Mouse (Mus musculus): Measurements from ENCODE around the gene Nlrp9b. TPM values are rescaled to one million over a fixed set of nuclear protein-coding genes. Genes with fewer than 3 reads are reported as not detected.

Nlrp9b gene
- 0.39 TPM for polyA plus RNA-seq (2015; fragmentation: Illumina TruSeq; extraction: RNeasy Lipid Tissue Mini Kit (QIAGEN cat#74804); ENCODE audit: insufficient read depth, low read depth, low replicate concordance)

DNA sequence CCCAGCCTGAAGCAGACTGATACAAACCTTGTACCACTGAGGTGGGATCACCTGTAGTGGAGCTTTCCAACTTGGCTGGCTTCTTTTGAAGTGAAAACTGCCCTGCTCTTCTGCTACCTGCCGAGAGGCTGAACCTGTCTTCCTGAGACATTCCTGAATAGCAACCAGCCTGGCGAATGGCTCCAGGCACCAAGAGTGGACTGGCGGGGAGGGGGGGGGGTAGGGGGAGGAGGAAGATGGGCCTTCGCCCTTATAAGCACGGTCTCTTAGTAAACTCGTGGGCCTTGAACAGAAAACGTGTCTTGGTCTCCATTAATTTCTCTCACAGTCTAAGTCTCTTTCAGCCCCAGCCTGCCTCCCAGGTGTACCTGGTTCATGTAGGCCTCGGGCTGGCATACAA lies at the start of gene Nlrp9b:
Gene Nlrp9b (plus strand): TSS at position 301 of the 400 bp plus-strand sequence.

DNA sequence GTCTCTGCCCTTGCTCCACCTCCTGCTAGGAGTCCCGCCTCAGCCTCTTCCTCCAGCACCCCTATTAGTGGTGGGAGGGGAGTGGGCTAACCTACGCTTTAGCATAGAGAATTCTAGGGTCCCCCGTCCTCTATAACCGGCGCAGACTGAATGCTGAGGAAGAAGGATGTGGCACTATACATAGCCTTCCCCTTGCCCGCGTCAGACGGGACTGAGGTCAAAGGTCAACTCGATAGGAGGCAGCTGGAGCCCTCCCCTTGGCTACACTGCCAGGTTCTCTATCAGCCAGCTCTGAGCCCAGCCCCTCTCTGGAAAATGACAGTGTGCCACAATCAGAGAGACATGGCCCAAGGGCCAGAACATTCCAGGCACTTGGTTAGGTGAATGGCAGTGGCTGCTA lies 40.7 kb upstream of the Nlrp9b start, which contains the start of gene Igsf23:
Gene Igsf23 (minus strand): TSS at position 168 of the 400 bp plus-strand sequence.

GRCm38 (mm10) chr7:19964985-19965579 lies 26.2 kb upstream of the Nlrp9b start, which contains the start of gene Ceacam20:
Ceacam20 (plus strand) TSS chr7:19965412.

GRCm38 (mm10) chr7:20099380-20099779 lies 108.1 kb downstream of the Nlrp9b start, which contains the start of gene Vmn1r91:
Vmn1r91 (plus strand) TSS chr7:20099680.

GRCm38 (mm10) chr7:20122479-20122878 lies 131.2 kb downstream of the Nlrp9b start, which contains the start of gene Gm16442:
Gm16442 (minus strand) TSS chr7:20122579.

Other genes starting within 250 kb of the Nlrp9b start
- 7.7 TPM for gene Nectin2, start 241.0 kb upstream of the Nlrp9b start, polyA plus RNA-seq (2015; fragmentation: Illumina TruSeq; extraction: RNeasy Lipid Tissue Mini Kit (QIAGEN cat#74804); ENCODE audit: insufficient read depth, low read depth, low replicate concordance)
- gene Bcam, start 220.4 kb upstream of the Nlrp9b start, polyA plus RNA-seq (2015; fragmentation: Illumina TruSeq; extraction: RNeasy Lipid Tissue Mini Kit (QIAGEN cat#74804); ENCODE audit: insufficient read depth, low read depth, low replicate concordance): 37.8 TPM
- gene Cblc, start 194.7 kb upstream of the Nlrp9b start, polyA plus RNA-seq (2015; fragmentation: Illumina TruSeq; extraction: RNeasy Lipid Tissue Mini Kit (QIAGEN cat#74804); ENCODE audit: insufficient read depth, low read depth, low replicate concordance): 4.5 TPM
- 11.1 TPM for gene Bcl3, start 168.7 kb upstream of the Nlrp9b start, polyA plus RNA-seq (2015; fragmentation: Illumina TruSeq; extraction: RNeasy Lipid Tissue Mini Kit (QIAGEN cat#74804); ENCODE audit: insufficient read depth, low read depth, low replicate concordance)
- not detected for gene Gm19345, start 139.5 kb upstream of the Nlrp9b start, polyA plus RNA-seq (2015; fragmentation: Illumina TruSeq; extraction: RNeasy Lipid Tissue Mini Kit (QIAGEN cat#74804); ENCODE audit: insufficient read depth, low read depth, low replicate concordance)
- not detected for gene Ceacam16, start 130.2 kb upstream of the Nlrp9b start, polyA plus RNA-seq (2015; fragmentation: Illumina TruSeq; extraction: RNeasy Lipid Tissue Mini Kit (QIAGEN cat#74804); ENCODE audit: insufficient read depth, low read depth, low replicate concordance)
- gene Ceacam19, start 103.5 kb upstream of the Nlrp9b start, polyA plus RNA-seq (2015; fragmentation: Illumina TruSeq; extraction: RNeasy Lipid Tissue Mini Kit (QIAGEN cat#74804); ENCODE audit: insufficient read depth, low read depth, low replicate concordance): not detected
- 5.6 TPM for gene Pvr, start 70.3 kb upstream of the Nlrp9b start, polyA plus RNA-seq (2015; fragmentation: Illumina TruSeq; extraction: RNeasy Lipid Tissue Mini Kit (QIAGEN cat#74804); ENCODE audit: insufficient read depth, low read depth, low replicate concordance)
- gene Igsf23, start 40.7 kb upstream of the Nlrp9b start, polyA plus RNA-seq (2015; fragmentation: Illumina TruSeq; extraction: RNeasy Lipid Tissue Mini Kit (QIAGEN cat#74804); ENCODE audit: insufficient read depth, low read depth, low replicate concordance): 0.96 TPM
- not detected for gene Ceacam20, start 26.1 kb upstream of the Nlrp9b start, polyA plus RNA-seq (2015; fragmentation: Illumina TruSeq; extraction: RNeasy Lipid Tissue Mini Kit (QIAGEN cat#74804); ENCODE audit: insufficient read depth, low read depth, low replicate concordance)
- not detected for gene Vmn1r91, start 108.2 kb downstream of the Nlrp9b start, polyA plus RNA-seq (2015; fragmentation: Illumina TruSeq; extraction: RNeasy Lipid Tissue Mini Kit (QIAGEN cat#74804); ENCODE audit: insufficient read depth, low read depth, low replicate concordance)
- gene Gm16442, start 131.1 kb downstream of the Nlrp9b start, polyA plus RNA-seq (2015; fragmentation: Illumina TruSeq; extraction: RNeasy Lipid Tissue Mini Kit (QIAGEN cat#74804); ENCODE audit: insufficient read depth, low read depth, low replicate concordance): not detected
- gene Vmn1r93, start 147.6 kb downstream of the Nlrp9b start, polyA plus RNA-seq (2015; fragmentation: Illumina TruSeq; extraction: RNeasy Lipid Tissue Mini Kit (QIAGEN cat#74804); ENCODE audit: insufficient read depth, low read depth, low replicate concordance): not detected
- not detected for gene Vmn1r94, start 176.9 kb downstream of the Nlrp9b start, polyA plus RNA-seq (2015; fragmentation: Illumina TruSeq; extraction: RNeasy Lipid Tissue Mini Kit (QIAGEN cat#74804); ENCODE audit: insufficient read depth, low read depth, low replicate concordance)
- not detected for gene Vmn1r95, start 202.2 kb downstream of the Nlrp9b start, polyA plus RNA-seq (2015; fragmentation: Illumina TruSeq; extraction: RNeasy Lipid Tissue Mini Kit (QIAGEN cat#74804); ENCODE audit: insufficient read depth, low read depth, low replicate concordance)
- not detected for gene Gm6164, start 214.1 kb downstream of the Nlrp9b start, polyA plus RNA-seq (2015; fragmentation: Illumina TruSeq; extraction: RNeasy Lipid Tissue Mini Kit (QIAGEN cat#74804); ENCODE audit: insufficient read depth, low read depth, low replicate concordance)
- gene Gm4498, start 242.4 kb downstream of the Nlrp9b start, polyA plus RNA-seq (2015; fragmentation: Illumina TruSeq; extraction: RNeasy Lipid Tissue Mini Kit (QIAGEN cat#74804); ENCODE audit: insufficient read depth, low read depth, low replicate concordance): not detected